Mouse (Mus musculus) layer of hippocampus, postnatal 25 days (tissue): ENCODE measurements around the gene Gba. TPM values are rescaled to one million over a fixed set of nuclear protein-coding genes. Genes with fewer than 3 reads are reported as not detected.
"Not testable (repeated sequence)": the region's sequence is repeated elsewhere in the genome, so short reads cannot be mapped to it uniquely, and the experiment has no call there.

Experiments
- DNase-seq, 2 experiments: peaks; one replicate each; pipeline ENCODE4 v3.0.0; 2022; ENCODE audit warnings: mixed read lengths in 2 of 2, low spot score in 1 of 2; ENCODE audit errors: extremely low spot score in 1 of 2
- total RNA-seq, 2 experiments: library from RNA; stranded (reverse); gene quantifications; 2 replicates each; pipeline ENCODE4 v1.2.3; 2021

Gene Gba
- total RNA-seq, 2 experiments from 2014 or later = 59.9 to 63.6 TPM

GRCm38 (mm10) chr3:89210731-89211130, 8.0 kb downstream of the Gba start:
- no peak for DNase-seq

- peak; percentile 80 to 88 for DNase-seq
Observed at GRCm38 (mm10) chr3:89213803-89214530, 11.2 kb downstream of the Gba start.

GRCm38 (mm10) chr3:89214681-89215411, 12.1 kb downstream of the Gba start, which contains the start of gene Thbs3:
Thbs3 (plus strand) TSS chr3:89215180.
- no peak for DNase-seq

GRCm38 (mm10) chr3:89215853-89216252, 13.1 kb downstream of the Gba start:
- peak; percentile 75 to 87 for DNase-seq

- not testable (repeated sequence) for DNase-seq
Observed at GRCm38 (mm10) chr3:89216407-89216806, 13.7 kb downstream of the Gba start.

GRCm38 (mm10) chr3:89218271-89218670, 15.5 kb downstream of the Gba start:
- no peak for DNase-seq

- no peak for DNase-seq
Observed at GRCm38 (mm10) chr3:89219546-89219945, 16.8 kb downstream of the Gba start.

GRCm38 (mm10) chr3:89221167-89221566, 18.4 kb downstream of the Gba start:
- no peak for DNase-seq

GRCm38 (mm10) chr3:89224796-89225195, 22.1 kb downstream of the Gba start:
- DNase-seq = no peak

GRCm38 (mm10) chr3:89225321-89225815, 22.6 kb downstream of the Gba start:
- DNase-seq = no peak

GRCm38 (mm10) chr3:89225918-89226317, 23.2 kb downstream of the Gba start:
- no peak for DNase-seq

- no peak for DNase-seq
Observed at GRCm38 (mm10) chr3:89226361-89226760, 23.6 kb downstream of the Gba start.

GRCm38 (mm10) chr3:89226900-89227299, 24.2 kb downstream of the Gba start, which contains the start of gene Mtx1:
Mtx1 (minus strand) TSS chr3:89227088.
- no peak for DNase-seq

- peak; percentile 74 to 80 for DNase-seq
Observed at GRCm38 (mm10) chr3:89227307-89228179, 24.8 kb downstream of the Gba start.

GRCm38 (mm10) chr3:89228180-89228549, 25.4 kb downstream of the Gba start:
- DNase-seq = peak; percentile 77 to 92

GRCm38 (mm10) chr3:89228836-89229235, 26.1 kb downstream of the Gba start, which contains the start of gene Muc1:
Muc1 (plus strand) TSS chr3:89229057.
- DNase-seq = no peak

GRCm38 (mm10) chr3:89229276-89229675, 26.5 kb downstream of the Gba start:
- no peak for DNase-seq

- no peak for DNase-seq
Observed at GRCm38 (mm10) chr3:89230561-89230960, 27.8 kb downstream of the Gba start.

GRCm38 (mm10) chr3:89231345-89231744, 28.6 kb downstream of the Gba start:
- DNase-seq = no peak

- DNase-seq = no peak
Observed at GRCm38 (mm10) chr3:89231772-89232275, 29.1 kb downstream of the Gba start.
